Mouse (Mus musculus): ENCODE measurements around the gene Actl10. TPM values are rescaled to one million over a fixed set of nuclear protein-coding genes. Genes with fewer than 3 reads are reported as not detected.

Gene Actl10
- polyA plus RNA-seq (2017; shearing (Covaris generic)) = not detected

DNA sequence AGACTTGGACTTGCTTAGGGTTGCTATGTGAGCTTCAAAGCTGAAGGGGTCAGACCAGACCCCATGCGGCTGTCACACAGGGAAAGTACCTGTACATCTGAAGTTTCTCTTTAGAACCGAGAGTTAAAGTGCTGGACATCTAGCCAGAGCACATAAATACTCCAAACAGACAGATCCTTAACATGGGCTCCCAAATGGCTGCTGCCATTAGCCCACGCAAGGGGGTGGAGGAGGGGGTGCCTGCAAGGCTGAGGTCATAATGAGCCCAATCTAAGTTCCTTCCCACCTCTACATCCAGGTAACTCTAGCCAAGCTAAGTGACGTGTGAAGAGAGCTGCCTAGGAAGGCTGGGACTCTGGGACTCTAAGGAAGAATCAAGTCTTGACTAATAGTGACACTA, at the start of gene Actl10:
Gene Actl10 (plus strand): TSS at position 301 of the 400 bp plus-strand sequence.

DNA sequence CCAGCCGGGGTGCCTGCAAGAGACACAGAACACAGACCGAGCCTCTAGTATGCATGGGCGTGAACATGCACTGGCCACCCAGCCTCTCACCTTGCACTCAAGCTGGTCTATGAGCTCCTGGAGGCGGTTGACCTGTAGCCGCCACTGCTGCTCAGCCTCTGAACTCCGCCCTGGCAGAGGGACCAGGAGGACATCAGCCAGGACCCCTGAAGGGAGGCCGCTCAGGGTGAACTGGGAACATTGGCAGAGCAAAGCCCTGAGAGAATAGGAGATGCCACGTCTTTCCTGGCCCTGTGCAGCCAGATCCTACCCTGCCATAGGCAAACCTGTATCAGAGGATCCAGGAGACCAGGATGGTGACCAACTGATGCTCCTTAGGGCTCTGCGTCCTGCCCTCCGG, 4.9 kb upstream of the Actl10 start, which contains the start of gene 1700003F12Rik:
Gene 1700003F12Rik (plus strand): TSS at position 375 of the 400 bp plus-strand sequence.

DNA sequence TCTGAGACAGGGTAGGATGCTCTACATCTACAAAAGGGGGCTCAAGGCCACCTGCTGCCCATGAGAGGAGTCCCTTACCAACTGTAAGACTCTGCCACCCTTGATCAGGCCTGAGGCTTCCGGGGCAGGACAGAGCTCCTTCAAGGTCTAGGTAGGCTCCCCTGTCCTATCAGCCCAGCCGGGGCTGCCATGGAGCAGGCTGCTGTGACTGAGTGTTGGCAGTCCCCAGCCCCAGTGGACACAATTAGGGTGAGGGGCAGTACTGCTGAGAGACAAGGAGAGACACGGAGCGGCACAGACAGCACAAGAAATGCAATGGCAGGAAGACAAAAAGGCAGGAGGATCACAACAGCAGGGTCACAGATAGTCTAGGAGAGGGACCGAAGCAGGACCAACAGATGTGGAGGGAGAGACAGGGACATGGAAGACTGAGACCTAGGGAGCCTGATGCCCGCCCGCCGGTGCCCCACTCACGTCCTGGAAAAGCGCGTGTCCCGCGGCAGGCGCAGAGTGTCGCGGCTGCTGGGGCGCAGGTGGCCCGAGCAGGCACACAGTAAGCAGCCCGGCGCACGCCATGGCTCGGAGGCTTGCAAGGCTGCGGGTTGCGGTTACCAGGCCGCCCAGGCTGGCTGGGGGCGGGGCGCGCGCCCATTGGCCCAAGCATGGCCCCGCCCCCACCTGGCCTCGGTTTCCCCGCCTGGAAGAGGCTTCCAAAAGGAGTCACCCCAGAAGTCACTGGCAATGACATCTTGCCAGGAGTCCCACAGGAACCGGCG, 6.9 kb downstream of the Actl10 start, which contains the start of gene Necab3:
Gene Necab3 (minus strand): TSS at position 627 of the 776 bp plus-strand sequence.

DNA sequence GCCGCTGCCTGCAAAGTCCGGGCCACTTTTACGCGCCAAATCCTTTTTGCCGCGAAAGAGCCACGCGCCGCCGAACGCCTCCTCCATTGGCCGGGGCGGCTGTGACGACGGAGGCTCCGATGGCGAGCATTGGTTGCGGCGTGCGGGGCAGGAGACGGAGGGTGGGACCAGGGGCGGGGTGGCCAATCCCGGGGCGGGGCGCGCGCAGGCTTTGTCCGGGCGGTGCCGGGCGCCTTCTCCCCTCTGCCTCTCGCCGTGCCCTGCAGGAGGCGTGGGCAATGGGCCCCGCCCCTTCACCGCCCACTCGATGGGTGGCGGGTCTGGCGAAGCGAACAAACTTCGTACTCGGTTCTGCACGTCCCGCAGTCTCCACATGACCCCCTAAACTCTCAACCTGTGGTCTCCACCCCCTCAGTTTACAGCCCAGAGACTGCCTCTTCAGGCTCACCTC, 18.3 kb downstream of the Actl10 start, which contains the start of gene E2f1:
Gene E2f1 (minus strand): TSS at position 57 of the 451 bp plus-strand sequence.

Other genes starting within 250 kb of the Actl10 start
- not detected for gene Bpifb9b, start 244.5 kb upstream of the Actl10 start, polyA plus RNA-seq (2017; shearing (Covaris generic))
- 17.7 TPM for gene Cdk5rap1, start 178.8 kb upstream of the Actl10 start, polyA plus RNA-seq (2017; shearing (Covaris generic))
- gene Snta1, start 143.7 kb upstream of the Actl10 start, polyA plus RNA-seq (2017; shearing (Covaris generic)) = not detected
- gene Cbfa2t2, start 115.3 kb upstream of the Actl10 start, polyA plus RNA-seq (2017; shearing (Covaris generic)) = 11.5 TPM
- gene 1700003F12Rik, start 4.7 kb upstream of the Actl10 start, polyA plus RNA-seq (2017; shearing (Covaris generic)) = not detected
- gene Necab3, start 7.1 kb downstream of the Actl10 start, polyA plus RNA-seq (2017; shearing (Covaris generic)) = 1.1 TPM
- gene E2f1, start 18.1 kb downstream of the Actl10 start, polyA plus RNA-seq (2017; shearing (Covaris generic)) = 1.9 TPM
- gene Pxmp4, start 51.9 kb downstream of the Actl10 start, polyA plus RNA-seq (2017; shearing (Covaris generic)) = 25.2 TPM
- gene Zfp341, start 61.5 kb downstream of the Actl10 start, polyA plus RNA-seq (2017; shearing (Covaris generic)) = 0.56 TPM
- not detected for gene 4930519P11Rik, start 61.7 kb downstream of the Actl10 start, polyA plus RNA-seq (2017; shearing (Covaris generic))
- gene Chmp4b, start 99.9 kb downstream of the Actl10 start, polyA plus RNA-seq (2017; shearing (Covaris generic)) = 5.4 TPM
- gene Gm14214, start 218.3 kb downstream of the Actl10 start, polyA plus RNA-seq (2017; shearing (Covaris generic)) = not detected
- 25.4 TPM for gene Raly, start 239.3 kb downstream of the Actl10 start, polyA plus RNA-seq (2017; shearing (Covaris generic))
- not detected for gene a, start 239.6 kb downstream of the Actl10 start, polyA plus RNA-seq (2017; shearing (Covaris generic))